Mouse (Mus musculus): ENCODE results near the gene Hydin. TPM values are rescaled to one million over a fixed set of nuclear protein-coding genes. Genes with fewer than 3 reads are reported as not detected.
"Not testable (repeated sequence)": the region's sequence is repeated elsewhere in the genome, so short reads cannot be mapped to it uniquely, and the experiment has no call there.

Gene Hydin
- polyA plus RNA-seq, 1 experiment from 2014 or later = 0.17 TPM

- 47% methylated on average over 8 of the region's 8 CpGs for WGBS
- no peak for DNase-seq (ENCODE audit: low spot score)
- H3K27ac ChIP-seq (replicated peaks; ENCODE audit: low read depth, low read length) = no peak overlapping the region
- H3K36me3 ChIP-seq (replicated peaks; ENCODE audit: control insufficient read depth, insufficient read depth, low read depth, low read length) = no peaks in the 10 kb centered on the region
- no peaks in the 10 kb centered on the region for H3K4me1 ChIP-seq (ENCODE audit: control insufficient read depth, insufficient read depth, low read length)
- H3K4me2 ChIP-seq (ENCODE audit: low read depth, low read length) = no peak overlapping the region
- ATAC-seq (replicated peaks; ENCODE audit: insufficient number of reproducible peaks, low FRiP score, low TSS enrichment, low read depth) = no peak
- H3K9me3 ChIP-seq (replicated peaks; ENCODE audit: control insufficient read depth, low read length) = no peaks in the 10 kb centered on the region
- no peak overlapping the region for H3K4me3 ChIP-seq (ENCODE audit: low read depth, low read length)
- no peak overlapping the region for H3K9ac ChIP-seq (replicated peaks; ENCODE audit: low read length)
- no peaks in the 10 kb centered on the region for H3K27me3 ChIP-seq (ENCODE audit: control insufficient read depth, insufficient read depth, low read length)
These were observed 116.0 kb downstream of the Hydin start for GRCm38 (mm10) chr8:110382751-110383150.

- H3K4me3 ChIP-seq (ENCODE audit: low read depth, low read length); ATAC-seq (replicated peaks; ENCODE audit: insufficient number of reproducible peaks, low FRiP score, low TSS enrichment, low read depth); H3K9me3 ChIP-seq (replicated peaks; ENCODE audit: control insufficient read depth, low read length); H3K27ac ChIP-seq (replicated peaks; ENCODE audit: low read depth, low read length); DNase-seq (ENCODE audit: low spot score); H3K4me2 ChIP-seq (ENCODE audit: low read depth, low read length); H3K9ac ChIP-seq (replicated peaks; ENCODE audit: low read length); H3K4me1 ChIP-seq (ENCODE audit: control insufficient read depth, insufficient read depth, low read length); H3K27me3 ChIP-seq (ENCODE audit: control insufficient read depth, insufficient read depth, low read length); H3K36me3 ChIP-seq (replicated peaks; ENCODE audit: control insufficient read depth, insufficient read depth, low read depth, low read length): not testable (repeated sequence)
- WGBS = 91% methylated on average over 6 of the region's 6 CpGs
These were observed 117.9 kb downstream of the Hydin start for GRCm38 (mm10) chr8:110384632-110385031.

- WGBS = 84% methylated on average over 4 of the region's 4 CpGs
- ATAC-seq (replicated peaks; ENCODE audit: insufficient number of reproducible peaks, low FRiP score, low TSS enrichment, low read depth) (no peak), DNase-seq (ENCODE audit: low spot score) (no peak)
- Histone ChIP-seq H3K9ac (replicated peaks; ENCODE audit: low read length) (no peak overlapping the region), H3K4me1 (ENCODE audit: control insufficient read depth, insufficient read depth, low read length) (no peaks in the 10 kb centered on the region), H3K4me3 (ENCODE audit: low read depth, low read length) (no peak overlapping the region), H3K9me3 (replicated peaks; ENCODE audit: control insufficient read depth, low read length) (no peaks in the 10 kb centered on the region), H3K27ac (replicated peaks; ENCODE audit: low read depth, low read length) (no peak overlapping the region), H3K27me3 (ENCODE audit: control insufficient read depth, insufficient read depth, low read length) (no peaks in the 10 kb centered on the region), H3K36me3 (replicated peaks; ENCODE audit: control insufficient read depth, insufficient read depth, low read depth, low read length) (no peaks in the 10 kb centered on the region), H3K4me2 (ENCODE audit: low read depth, low read length) (no peak overlapping the region)
These were observed 128.9 kb downstream of the Hydin start for GRCm38 (mm10) chr8:110395656-110396055.

- Histone ChIP-seq H3K9ac (replicated peaks; ENCODE audit: low read length) (no peak overlapping the region), H3K4me2 (ENCODE audit: low read depth, low read length) (no peak overlapping the region), H3K9me3 (replicated peaks; ENCODE audit: control insufficient read depth, low read length) (no peaks in the 10 kb centered on the region), H3K27me3 (ENCODE audit: control insufficient read depth, insufficient read depth, low read length) (no peaks in the 10 kb centered on the region), H3K4me1 (ENCODE audit: control insufficient read depth, insufficient read depth, low read length) (no peaks in the 10 kb centered on the region), H3K36me3 (replicated peaks; ENCODE audit: control insufficient read depth, insufficient read depth, low read depth, low read length) (no peaks in the 10 kb centered on the region), H3K4me3 (ENCODE audit: low read depth, low read length) (no peak overlapping the region), H3K27ac (replicated peaks; ENCODE audit: low read depth, low read length) (no peak overlapping the region)
- WGBS = 87% methylated on average over 6 of the region's 6 CpGs
- DNase-seq (ENCODE audit: low spot score) (no peak), ATAC-seq (replicated peaks; ENCODE audit: insufficient number of reproducible peaks, low FRiP score, low TSS enrichment, low read depth) (no peak)
These were observed 133.8 kb downstream of the Hydin start for GRCm38 (mm10) chr8:110400536-110400935.

- ATAC-seq (replicated peaks; ENCODE audit: insufficient number of reproducible peaks, low FRiP score, low TSS enrichment, low read depth) (no peak), DNase-seq (ENCODE audit: low spot score) (no peak)
- H3K36me3 ChIP-seq (replicated peaks; ENCODE audit: control insufficient read depth, insufficient read depth, low read depth, low read length) = no peaks in the 10 kb centered on the region
These were observed 135.5 kb downstream of the Hydin start for GRCm38 (mm10) chr8:110402311-110402710.

GRCm38 (mm10) chr8:110404516-110404915 lies 137.7 kb downstream of the Hydin start:
- no peak overlapping the region for H3K4me2 ChIP-seq (ENCODE audit: low read depth, low read length)
- WGBS = 92% methylated on average over 3 of the region's 3 CpGs
- no peak for DNase-seq (ENCODE audit: low spot score)
- H3K9me3 ChIP-seq (replicated peaks; ENCODE audit: control insufficient read depth, low read length) = no peaks in the 10 kb centered on the region
- no peak for ATAC-seq (replicated peaks; ENCODE audit: insufficient number of reproducible peaks, low FRiP score, low TSS enrichment, low read depth)
- H3K9ac ChIP-seq (replicated peaks; ENCODE audit: low read length) = no peak overlapping the region
- H3K4me3 ChIP-seq (ENCODE audit: low read depth, low read length) = no peak overlapping the region
- no peaks in the 10 kb centered on the region for H3K4me1 ChIP-seq (ENCODE audit: control insufficient read depth, insufficient read depth, low read length)
- no peaks in the 10 kb centered on the region for H3K27me3 ChIP-seq (ENCODE audit: control insufficient read depth, insufficient read depth, low read length)
- H3K27ac ChIP-seq (replicated peaks; ENCODE audit: low read depth, low read length) = no peak overlapping the region
- no peaks in the 10 kb centered on the region for H3K36me3 ChIP-seq (replicated peaks; ENCODE audit: control insufficient read depth, insufficient read depth, low read depth, low read length)

More at GRCm38 (mm10) chr8:110402311-110402710, 135.5 kb downstream of the Hydin start:
- 79% methylated on average over 6 of the region's 6 CpGs for WGBS
- Histone ChIP-seq H3K4me1 (ENCODE audit: control insufficient read depth, insufficient read depth, low read length) (no peaks in the 10 kb centered on the region), H3K4me2 (ENCODE audit: low read depth, low read length) (no peak overlapping the region), H3K9ac (replicated peaks; ENCODE audit: low read length) (no peak overlapping the region), H3K27me3 (ENCODE audit: control insufficient read depth, insufficient read depth, low read length) (no peaks in the 10 kb centered on the region), H3K4me3 (ENCODE audit: low read depth, low read length) (no peak overlapping the region), H3K9me3 (replicated peaks; ENCODE audit: control insufficient read depth, low read length) (no peaks in the 10 kb centered on the region), H3K27ac (replicated peaks; ENCODE audit: low read depth, low read length) (no peak overlapping the region)

- Histone ChIP-seq H3K27me3 (ENCODE audit: control insufficient read depth, insufficient read depth, low read length) (no peaks in the 10 kb centered on the region), H3K4me3 (ENCODE audit: low read depth, low read length) (no peak overlapping the region), H3K9ac (replicated peaks; ENCODE audit: low read length) (no peak overlapping the region), H3K27ac (replicated peaks; ENCODE audit: low read depth, low read length) (no peak overlapping the region), H3K9me3 (replicated peaks; ENCODE audit: control insufficient read depth, low read length) (no peaks in the 10 kb centered on the region), H3K4me2 (ENCODE audit: low read depth, low read length) (no peak overlapping the region), H3K36me3 (replicated peaks; ENCODE audit: control insufficient read depth, insufficient read depth, low read depth, low read length) (no peaks in the 10 kb centered on the region), H3K4me1 (ENCODE audit: control insufficient read depth, insufficient read depth, low read length) (no peaks in the 10 kb centered on the region)
- 78% methylated on average over 4 of the region's 4 CpGs for WGBS
- DNase-seq (ENCODE audit: low spot score) = no peak
- no peak for ATAC-seq (replicated peaks; ENCODE audit: insufficient number of reproducible peaks, low FRiP score, low TSS enrichment, low read depth)
These were observed 148.3 kb downstream of the Hydin start for GRCm38 (mm10) chr8:110415121-110415520.

GRCm38 (mm10) chr8:110416931-110417330 lies 150.2 kb downstream of the Hydin start:
- no peaks in the 10 kb centered on the region for H3K27me3 ChIP-seq (ENCODE audit: control insufficient read depth, insufficient read depth, low read length)
- no peak for ATAC-seq (replicated peaks; ENCODE audit: insufficient number of reproducible peaks, low FRiP score, low TSS enrichment, low read depth)
- H3K4me2 ChIP-seq (ENCODE audit: low read depth, low read length) = no peak overlapping the region
- no peaks in the 10 kb centered on the region for H3K4me1 ChIP-seq (ENCODE audit: control insufficient read depth, insufficient read depth, low read length)
- no peaks in the 10 kb centered on the region for H3K9me3 ChIP-seq (replicated peaks; ENCODE audit: control insufficient read depth, low read length)
- H3K36me3 ChIP-seq (replicated peaks; ENCODE audit: control insufficient read depth, insufficient read depth, low read depth, low read length) = no peaks in the 10 kb centered on the region
- no peak for DNase-seq (ENCODE audit: low spot score)
- no peak overlapping the region for H3K27ac ChIP-seq (replicated peaks; ENCODE audit: low read depth, low read length)
- H3K4me3 ChIP-seq (ENCODE audit: low read depth, low read length) = no peak overlapping the region
- WGBS = 86% methylated on average over 3 of the region's 3 CpGs
- H3K9ac ChIP-seq (replicated peaks; ENCODE audit: low read length) = no peak overlapping the region
